Mouse (Mus musculus) heart, postnatal 0 days (tissue): ENCODE measurements around the gene Zfand5.

ENCODE experiments used
- CTCF ChIP-seq: IDR thresholded peaks from 2 replicates; pipeline ENCODE4 v1.5.1; 2016; ENCODE audit warnings: antibody characterized with exemption, control low read depth, low read depth
- EP300 ChIP-seq: IDR thresholded peaks from 2 replicates; pipeline ENCODE4 v1.6.1; 2016; ENCODE audit warnings: antibody characterized with exemption, low read depth

- peak; percentile 64; the same call in 1 of the 2 replicates for TF ChIP-seq EP300
- no peak for TF ChIP-seq CTCF
Observed at GRCm38 (mm10) chr19:21274181-21274591, 2.1 kb downstream of the Zfand5 start.
